Mouse (Mus musculus): ENCODE data around the gene Pgm1. TPM values are rescaled to one million over a fixed set of nuclear protein-coding genes. Genes with fewer than 3 reads are reported as not detected.

The Pgm1 gene
- total RNA-seq, 1 experiment, result 15.6 TPM

DNA sequence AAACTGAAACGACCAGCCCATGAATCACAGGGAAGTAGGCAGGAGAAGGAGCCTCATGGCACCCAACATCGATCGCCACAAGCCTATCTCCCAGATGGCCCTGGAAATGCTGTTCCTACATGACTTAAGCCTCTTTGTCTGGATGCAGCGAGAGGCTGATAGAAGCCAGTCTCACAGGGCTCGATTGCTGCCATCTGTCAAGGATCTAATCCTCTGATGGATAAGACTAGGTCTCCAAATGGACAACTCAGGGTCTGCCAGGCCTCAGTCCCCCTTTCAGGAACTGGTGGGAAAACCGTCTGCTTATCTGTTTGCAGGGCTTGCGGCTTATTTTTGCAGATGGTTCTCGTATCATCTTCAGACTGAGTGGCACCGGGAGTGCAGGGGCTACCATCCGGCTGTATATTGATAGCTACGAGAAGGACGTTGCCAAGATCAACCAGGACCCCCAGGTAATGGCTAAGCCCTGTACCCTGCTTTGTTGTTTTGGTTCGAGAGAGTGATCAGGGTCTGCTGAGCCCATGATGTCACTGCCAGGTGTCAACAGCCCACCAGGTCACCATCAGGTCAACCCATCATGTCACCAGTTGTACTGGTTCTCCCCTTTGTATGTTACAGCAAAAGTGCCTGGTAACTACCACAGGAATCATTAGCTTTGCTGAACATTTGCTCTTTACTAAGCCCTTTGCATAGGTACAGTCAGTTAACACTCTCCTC, 54.6 kb downstream of the Pgm1 start:
- Histone ChIP-seq H3K4me3 (ENCODE audit: insufficient read depth in 1 of 2, low read depth in 1 of 2, low read length in 2 of 2, poor library complexity in 1 of 2, severe bottlenecking in 1 of 2) (no peak overlapping the region), H3K9me3 (ENCODE audit: control insufficient read depth, insufficient read depth, low read depth, low read length) (no peaks in the 10 kb centered on the region), H3K27ac (ENCODE audit: insufficient read depth, low read depth, low read length, poor library complexity, severe bottlenecking) (no peak overlapping the region), H3K9ac (ENCODE audit: insufficient read depth, low read depth, low read length, poor library complexity, severe bottlenecking) (no peak overlapping the region), H3K4me1 (ENCODE audit: control insufficient read depth in 2 of 2, insufficient read depth in 2 of 2, low read length in 2 of 2, poor library complexity in 1 of 2) (no peaks in the 10 kb centered on the region), H3K36me3 (ENCODE audit: control insufficient read depth, insufficient read depth, low read length, poor library complexity, severe bottlenecking) (no peaks in the 10 kb centered on the region; the same call in 1 of the 2 replicates)
- in situ Hi-C loops (cut with MboI; ENCODE audit: low sequenced_read_pairs in 2 of 2, unreplicated experiment in 2 of 2), result no loop called here
- TF ChIP-seq CHD2 (IDR thresholded peaks at IDR 0.05; ENCODE audit: low read depth, low read length) (no peak), HCFC1 (IDR thresholded peaks at IDR 0.05; ENCODE audit: borderline replicate concordance, insufficient read depth, low read length) (no peak), MAFK (IDR thresholded peaks at IDR 0.05; ENCODE audit: insufficient read depth, low read depth, low read length) (no peak), ZC3H11A (IDR thresholded peaks at IDR 0.05; ENCODE audit: borderline replicate concordance, low read depth, low read length) (no peak), ZNF384 (IDR thresholded peaks at IDR 0.05; ENCODE audit: low read depth, low read length) (no peak)
- no peak for DNase-seq (ENCODE audit: low read depth, low spot score)

DNA sequence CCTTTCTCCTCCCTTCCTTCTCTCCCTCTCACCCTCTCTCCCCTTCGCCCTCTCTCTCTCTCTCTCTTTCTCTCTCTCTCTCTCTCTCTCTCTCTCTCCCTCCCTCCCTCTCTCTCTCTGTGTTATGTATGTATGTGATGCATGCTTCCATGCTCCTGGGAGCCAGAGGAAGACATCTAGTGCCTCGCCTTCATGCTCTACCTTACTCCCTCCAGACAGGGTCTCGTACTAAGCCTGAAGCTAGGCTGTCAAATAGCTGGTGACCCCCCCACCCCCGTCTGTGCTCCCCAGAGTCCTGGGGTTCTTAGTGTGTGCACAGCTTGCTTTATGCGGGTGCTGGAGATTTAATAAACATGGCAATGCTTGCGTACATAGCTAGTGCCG, 55.1 kb downstream of the Pgm1 start:
- Histone ChIP-seq H3K9me3 (ENCODE audit: control insufficient read depth, insufficient read depth, low read depth, low read length) (no peaks in the 10 kb centered on the region), H3K9ac (ENCODE audit: insufficient read depth, low read depth, low read length, poor library complexity, severe bottlenecking) (no peak overlapping the region), H3K4me3 (ENCODE audit: insufficient read depth in 1 of 2, low read depth in 1 of 2, low read length in 2 of 2, poor library complexity in 1 of 2, severe bottlenecking in 1 of 2) (no peak overlapping the region), H3K36me3 (ENCODE audit: control insufficient read depth, insufficient read depth, low read length, poor library complexity, severe bottlenecking) (no peaks in the 10 kb centered on the region; the same call in 1 of the 2 replicates), H3K27ac (ENCODE audit: insufficient read depth, low read depth, low read length, poor library complexity, severe bottlenecking) (no peak overlapping the region), H3K4me1 (ENCODE audit: control insufficient read depth in 2 of 2, insufficient read depth in 2 of 2, low read length in 2 of 2, poor library complexity in 1 of 2) (no peaks in the 10 kb centered on the region)
- in situ Hi-C loops (cut with MboI; ENCODE audit: low sequenced_read_pairs in 2 of 2, unreplicated experiment in 2 of 2), result no loop called here
- no peak for DNase-seq (ENCODE audit: low read depth, low spot score)
- TF ChIP-seq HCFC1 (IDR thresholded peaks at IDR 0.05; ENCODE audit: borderline replicate concordance, insufficient read depth, low read length) (no peak), CHD2 (IDR thresholded peaks at IDR 0.05; ENCODE audit: low read depth, low read length) (no peak), ZC3H11A (IDR thresholded peaks at IDR 0.05; ENCODE audit: borderline replicate concordance, low read depth, low read length) (no peak), MAFK (IDR thresholded peaks at IDR 0.05; ENCODE audit: insufficient read depth, low read depth, low read length) (no peak), ZNF384 (IDR thresholded peaks at IDR 0.05; ENCODE audit: low read depth, low read length) (no peak)

DNA sequence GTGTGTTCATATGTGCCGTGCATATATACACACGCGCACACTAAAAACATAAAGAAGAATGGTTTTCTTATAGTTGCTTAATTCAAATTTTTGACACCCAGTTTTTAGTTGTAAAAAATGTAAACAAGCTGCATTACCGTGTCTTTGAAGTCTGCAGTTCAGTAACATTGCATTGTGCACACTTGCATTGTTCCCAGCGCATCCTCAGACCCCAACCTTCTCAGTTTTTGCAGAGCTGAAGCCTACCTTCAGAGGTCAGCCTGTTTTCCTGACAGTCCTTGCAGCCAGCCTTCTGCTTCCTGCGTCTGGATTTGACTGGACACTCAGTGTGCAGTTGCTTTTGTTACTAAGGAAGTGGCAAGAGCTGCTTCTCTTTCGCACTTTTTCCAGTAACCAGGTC, 55.9 kb downstream of the Pgm1 start:
- Histone ChIP-seq H3K4me1 (ENCODE audit: control insufficient read depth in 2 of 2, insufficient read depth in 2 of 2, low read length in 2 of 2, poor library complexity in 1 of 2) (no peaks in the 10 kb centered on the region), H3K27ac (ENCODE audit: insufficient read depth, low read depth, low read length, poor library complexity, severe bottlenecking) (no peak overlapping the region), H3K4me3 (ENCODE audit: insufficient read depth in 1 of 2, low read depth in 1 of 2, low read length in 2 of 2, poor library complexity in 1 of 2, severe bottlenecking in 1 of 2) (no peak overlapping the region), H3K9me3 (ENCODE audit: control insufficient read depth, insufficient read depth, low read depth, low read length) (no peaks in the 10 kb centered on the region), H3K9ac (ENCODE audit: insufficient read depth, low read depth, low read length, poor library complexity, severe bottlenecking) (no peak overlapping the region), H3K36me3 (ENCODE audit: control insufficient read depth, insufficient read depth, low read length, poor library complexity, severe bottlenecking) (no peaks in the 10 kb centered on the region; the same call in 1 of the 2 replicates)
- DNase-seq (ENCODE audit: low read depth, low spot score), result no peak
- in situ Hi-C loops (cut with MboI; ENCODE audit: low sequenced_read_pairs in 2 of 2, unreplicated experiment in 2 of 2), result no loop called here
- TF ChIP-seq MAFK (IDR thresholded peaks at IDR 0.05; ENCODE audit: insufficient read depth, low read depth, low read length), result no peak
- no peak for TF ChIP-seq HCFC1 (IDR thresholded peaks at IDR 0.05; ENCODE audit: borderline replicate concordance, insufficient read depth, low read length)
- TF ChIP-seq CHD2 (IDR thresholded peaks at IDR 0.05; ENCODE audit: low read depth, low read length), result no peak
- TF ChIP-seq ZNF384 (IDR thresholded peaks at IDR 0.05; ENCODE audit: low read depth, low read length), result no peak
- no peak for TF ChIP-seq ZC3H11A (IDR thresholded peaks at IDR 0.05; ENCODE audit: borderline replicate concordance, low read depth, low read length)

DNA sequence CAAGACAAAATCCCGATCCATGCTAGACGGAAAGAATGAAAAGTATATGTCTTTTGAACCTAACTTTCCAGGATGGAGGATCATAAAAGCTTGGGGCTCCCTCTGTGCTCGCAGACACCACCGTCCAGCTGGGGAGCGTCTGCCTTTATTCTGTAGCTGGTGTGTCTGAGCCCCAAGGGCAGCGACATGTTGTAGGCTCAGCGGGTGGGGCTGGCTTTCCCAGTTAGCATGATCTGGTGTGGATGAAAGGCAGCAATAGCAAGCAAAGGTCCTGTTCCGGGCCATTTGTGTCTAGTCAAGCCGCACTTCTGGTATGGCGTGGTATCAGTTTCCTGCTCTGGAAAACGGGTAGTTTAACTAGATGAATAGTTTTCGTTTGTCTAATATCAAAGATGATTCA, 56.4 kb downstream of the Pgm1 start:
- H3K9ac ChIP-seq (ENCODE audit: insufficient read depth, low read depth, low read length, poor library complexity, severe bottlenecking), result no peak overlapping the region
- in situ Hi-C loops (cut with MboI; ENCODE audit: low sequenced_read_pairs in 2 of 2, unreplicated experiment in 2 of 2), result no loop called here
- no peaks in the 10 kb centered on the region; the same call in 1 of the 2 replicates for H3K36me3 ChIP-seq (ENCODE audit: control insufficient read depth, insufficient read depth, low read length, poor library complexity, severe bottlenecking)

More for the DNA sequence above, 56.4 kb downstream of the Pgm1 start:
- Histone ChIP-seq H3K27ac (ENCODE audit: insufficient read depth, low read depth, low read length, poor library complexity, severe bottlenecking) (no peak overlapping the region), H3K4me1 (ENCODE audit: control insufficient read depth in 2 of 2, insufficient read depth in 2 of 2, low read length in 2 of 2, poor library complexity in 1 of 2) (no peaks in the 10 kb centered on the region), H3K4me3 (ENCODE audit: insufficient read depth in 1 of 2, low read depth in 1 of 2, low read length in 2 of 2, poor library complexity in 1 of 2, severe bottlenecking in 1 of 2) (no peak overlapping the region), H3K9me3 (ENCODE audit: control insufficient read depth, insufficient read depth, low read depth, low read length) (no peaks in the 10 kb centered on the region)
- no peak for DNase-seq (ENCODE audit: low read depth, low spot score)
- TF ChIP-seq ZNF384 (IDR thresholded peaks at IDR 0.05; ENCODE audit: low read depth, low read length) (no peak), ZC3H11A (IDR thresholded peaks at IDR 0.05; ENCODE audit: borderline replicate concordance, low read depth, low read length) (no peak), MAFK (IDR thresholded peaks at IDR 0.05; ENCODE audit: insufficient read depth, low read depth, low read length) (no peak), HCFC1 (IDR thresholded peaks at IDR 0.05; ENCODE audit: borderline replicate concordance, insufficient read depth, low read length) (no peak), CHD2 (IDR thresholded peaks at IDR 0.05; ENCODE audit: low read depth, low read length) (no peak)
